Mouse (Mus musculus): Measurements from ENCODE around the gene Zfp710.

Zfp710 gene

DNA sequence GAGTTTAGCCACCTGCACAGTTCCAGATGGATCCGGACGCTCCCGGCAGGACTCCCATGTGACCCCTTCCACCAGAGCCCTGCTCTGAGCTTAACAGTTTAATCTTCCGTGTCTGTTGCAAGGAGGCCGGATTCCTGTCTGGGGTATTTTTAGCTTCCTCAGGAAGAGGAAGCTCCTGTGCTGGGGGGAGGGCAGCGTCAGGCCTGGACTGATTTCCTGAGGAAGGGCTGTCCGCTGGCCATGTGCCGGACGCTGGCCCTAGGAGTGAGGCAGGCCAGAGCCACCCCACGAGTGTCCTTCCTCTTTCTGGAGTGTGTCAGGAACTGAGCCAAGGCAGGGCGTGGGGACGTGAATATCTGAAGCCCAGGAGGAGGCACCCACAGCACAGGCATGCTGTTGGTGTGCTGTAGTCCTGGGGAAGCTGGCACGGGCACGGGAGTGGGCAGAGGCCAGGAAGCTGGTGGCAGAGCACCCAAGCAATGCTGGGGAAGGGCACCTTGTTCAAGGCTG, 54.2 kb downstream of the Zfp710 start:
- no peak for DNase-seq (ENCODE audit: low read depth)

- no peak for DNase-seq (ENCODE audit: low read depth)
These were observed 57.3 kb downstream of the Zfp710 start for GRCm38 (mm10) chr7:80081586-80082554.

DNA sequence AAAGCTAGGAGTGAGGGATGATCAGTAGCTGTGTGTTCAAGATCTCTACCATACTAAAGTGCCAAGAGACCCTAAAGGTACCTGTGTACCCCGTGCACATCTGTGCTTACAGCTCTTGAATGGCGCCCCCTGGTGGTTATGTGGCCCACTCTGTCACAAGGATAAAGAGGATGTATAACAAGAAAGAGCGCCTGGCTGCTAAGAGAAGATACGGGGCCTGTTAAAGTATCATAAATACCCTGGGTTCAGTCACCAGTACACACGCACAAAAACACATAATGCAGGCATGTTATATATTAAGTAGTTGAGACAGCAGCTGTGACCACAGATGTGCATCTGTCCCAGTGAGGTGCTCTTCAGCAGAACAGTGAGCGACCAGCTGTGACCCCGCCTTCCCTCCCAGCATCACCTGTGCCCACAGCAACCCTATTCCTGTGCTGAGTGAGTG, 59.9 kb downstream of the Zfp710 start:
- DNase-seq (ENCODE audit: low read depth) = no peak

DNA sequence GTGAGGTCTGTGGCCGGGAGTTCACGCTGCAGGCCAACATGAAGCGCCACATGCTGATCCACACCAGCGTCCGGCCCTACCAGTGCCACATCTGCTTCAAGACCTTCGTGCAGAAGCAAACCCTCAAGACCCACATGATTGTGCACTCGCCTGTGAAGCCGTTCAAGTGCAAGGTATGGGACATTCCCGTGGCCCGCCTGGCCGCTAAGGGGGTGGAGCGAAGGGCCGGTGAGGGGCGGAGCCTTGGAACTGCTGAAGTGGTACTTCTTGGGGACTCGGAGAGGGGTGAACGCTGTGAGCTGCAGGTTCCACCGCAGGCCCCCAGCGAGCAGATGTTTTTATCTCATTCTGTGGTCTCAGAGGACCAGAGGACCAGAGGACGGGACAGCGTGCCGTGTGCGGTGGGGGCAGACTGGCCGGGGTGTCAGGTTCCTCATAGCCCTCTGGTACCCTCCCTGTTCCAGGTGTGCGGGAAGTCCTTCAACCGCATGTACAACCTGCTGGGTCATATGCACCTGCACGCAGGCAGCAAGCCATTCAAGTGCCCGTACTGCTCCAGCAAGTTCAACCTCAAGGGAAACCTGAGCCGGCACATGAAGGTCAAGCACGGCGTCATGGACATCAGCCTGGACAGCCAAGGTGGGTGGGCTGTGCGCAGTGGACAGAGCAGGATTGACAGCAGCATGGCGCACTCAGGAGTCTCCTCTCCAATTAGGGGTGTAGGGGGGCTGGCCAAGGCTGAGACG, 61.5 kb downstream of the Zfp710 start:
- no peak for DNase-seq (ENCODE audit: low read depth)

DNA sequence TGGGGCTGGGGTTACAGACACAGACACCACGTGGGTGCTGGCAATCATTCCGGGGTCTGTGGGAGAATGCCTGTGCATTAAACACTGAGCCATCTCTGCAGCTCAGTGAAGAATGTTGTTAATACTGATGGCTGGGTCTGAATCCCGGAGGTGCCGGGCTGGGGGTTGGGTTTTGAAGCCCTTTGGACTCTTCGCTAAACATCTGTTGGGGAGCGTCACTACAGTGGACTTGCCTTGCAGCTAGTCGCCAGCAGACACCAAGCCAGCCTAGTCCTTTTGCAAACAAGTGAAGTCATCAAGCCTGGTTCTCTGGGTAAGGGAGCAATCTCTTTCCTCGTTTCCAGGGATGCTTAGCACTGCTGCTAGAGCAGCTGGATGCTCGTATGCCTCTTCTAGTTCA, 63.6 kb downstream of the Zfp710 start:
- DNase-seq (ENCODE audit: low read depth) = no peak

DNA sequence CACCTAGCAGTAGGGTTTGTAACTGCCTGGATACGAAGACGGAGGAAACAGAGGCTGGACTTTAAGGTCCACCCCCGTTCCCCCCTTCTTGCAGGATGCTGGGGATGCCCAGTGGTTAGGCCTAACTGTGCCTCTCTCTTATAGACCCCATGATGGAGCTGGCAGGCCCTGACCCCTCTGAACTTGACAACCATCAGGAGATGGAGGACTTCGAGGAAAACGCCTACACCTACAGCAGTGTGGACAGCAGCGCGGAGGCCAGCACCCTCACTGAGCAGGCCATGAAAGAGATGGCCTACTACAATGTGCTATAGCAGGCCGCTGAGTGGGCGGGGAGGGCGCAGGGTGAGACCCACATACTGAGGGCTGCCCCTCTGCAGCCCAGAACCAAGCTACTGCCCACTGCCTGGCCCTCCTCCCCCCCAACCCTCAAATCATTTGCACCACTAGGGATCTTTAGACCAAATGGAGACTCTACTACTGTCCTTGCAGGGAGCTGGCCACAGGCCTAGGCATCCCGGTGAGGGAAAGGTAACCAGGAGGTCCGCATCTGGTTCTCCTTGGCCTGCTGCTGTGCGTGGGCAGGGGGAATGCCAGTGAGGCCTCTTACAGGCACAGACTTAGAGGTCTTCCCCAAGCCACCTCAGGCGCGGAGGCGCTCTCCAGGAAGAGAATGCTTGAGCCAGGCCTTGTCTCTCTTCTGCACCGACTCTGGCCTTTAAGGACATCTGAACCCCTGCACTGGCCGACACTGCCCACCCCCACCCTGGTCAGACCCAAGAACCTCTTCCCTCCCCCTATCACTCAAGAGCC, 65.8 kb downstream of the Zfp710 start:
- no peak for DNase-seq (ENCODE audit: low read depth)

DNA sequence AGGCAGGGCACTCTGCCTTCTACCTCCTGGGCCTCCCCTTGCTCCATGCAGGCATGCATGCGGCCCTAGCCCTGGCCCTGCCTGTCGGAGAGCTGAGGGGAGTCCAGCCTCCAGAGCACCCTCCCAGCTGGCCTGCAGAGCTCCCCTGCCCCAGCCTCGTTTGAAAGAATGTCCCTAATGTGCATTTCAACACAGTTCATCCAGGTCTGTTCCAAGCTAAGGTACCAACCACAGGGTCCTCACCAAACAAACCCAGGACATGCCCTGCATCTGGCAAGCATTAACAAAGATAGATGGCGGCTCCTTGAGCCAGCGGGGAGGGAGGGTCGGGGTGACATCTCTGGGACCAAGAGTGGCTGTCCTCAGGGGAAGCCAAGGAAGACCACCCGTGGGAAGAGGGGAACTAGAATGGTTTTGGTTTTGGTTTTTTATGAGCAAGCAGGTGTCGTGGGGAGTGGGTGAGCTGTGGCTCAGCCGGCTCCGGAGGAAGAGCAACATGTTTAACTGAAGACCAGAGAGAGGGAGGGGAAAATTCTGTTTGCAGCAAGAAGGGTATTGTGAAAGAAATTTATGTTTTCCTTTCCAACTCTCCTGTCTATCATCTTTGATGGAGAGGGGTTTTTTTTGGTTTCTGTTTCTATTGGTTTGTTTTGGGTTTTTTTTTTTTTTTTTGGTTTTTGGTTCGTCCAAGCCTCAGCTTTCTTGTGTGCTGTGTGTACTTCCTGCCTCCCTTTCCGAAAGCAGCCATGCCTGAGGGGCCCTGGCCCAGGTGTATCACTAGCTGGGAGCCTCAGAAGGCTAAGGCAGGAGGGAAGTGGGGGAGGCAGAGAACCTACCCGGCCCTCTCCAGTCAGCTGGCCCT, 66.6 kb downstream of the Zfp710 start:
- DNase-seq (ENCODE audit: low read depth) = no peak

- DNase-seq (ENCODE audit: low read depth) = no peak
These were observed 67.2 kb downstream of the Zfp710 start for GRCm38 (mm10) chr7:80091866-80092210.

DNA sequence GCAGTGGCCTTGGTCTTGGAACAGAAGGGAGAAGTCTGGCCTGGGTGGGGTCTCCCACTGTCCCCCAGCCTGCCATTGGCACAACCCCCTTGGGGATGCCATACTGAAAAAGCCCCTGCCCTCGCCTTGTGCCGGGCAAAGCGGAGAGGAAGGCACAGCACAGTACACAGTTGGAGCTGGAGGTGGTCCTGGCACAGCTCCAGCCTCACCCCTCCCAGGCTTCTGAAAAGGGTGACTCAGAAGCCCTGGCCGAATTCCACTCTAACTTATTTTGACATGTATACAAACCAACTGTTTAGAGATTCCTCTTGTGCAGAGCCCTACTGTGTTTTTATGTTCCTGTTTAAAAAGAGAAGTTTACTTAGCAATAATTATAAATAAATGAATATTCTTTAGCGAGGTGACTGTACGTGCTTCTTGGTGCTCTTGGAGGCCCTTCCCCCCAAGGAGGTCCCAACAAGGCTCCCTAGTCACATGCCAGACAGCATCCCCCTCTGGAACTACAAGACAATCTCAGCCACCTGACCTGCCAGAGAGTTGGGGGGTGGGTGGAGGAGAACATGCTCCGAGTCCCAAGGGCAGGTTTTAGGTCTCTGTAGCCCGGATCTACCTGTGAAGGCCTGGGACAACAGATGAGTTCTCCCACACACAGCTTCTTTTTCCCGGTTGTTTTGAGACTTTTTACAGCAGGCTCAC, 67.9 kb downstream of the Zfp710 start:
- peak; percentile 48 for DNase-seq (ENCODE audit: low read depth)

DNA sequence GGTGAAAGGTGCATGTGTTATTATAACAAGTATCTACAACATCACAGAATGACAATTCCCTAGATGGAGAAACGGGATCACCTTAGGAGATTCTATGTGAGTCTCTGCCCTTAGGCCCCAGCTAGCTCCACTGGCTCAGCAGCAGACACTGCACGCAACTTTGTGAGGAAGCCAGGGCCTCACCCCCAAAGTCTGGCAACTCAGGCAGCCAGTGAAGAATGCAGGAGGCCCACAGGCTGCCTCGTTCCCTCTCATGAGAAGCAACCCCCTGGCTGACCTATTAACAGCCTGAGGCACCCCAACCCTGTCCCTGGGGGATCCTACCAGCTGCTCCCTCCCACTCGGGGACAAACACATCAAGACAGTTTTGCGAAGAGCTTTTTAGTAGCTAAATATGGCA, 69.9 kb downstream of the Zfp710 start:
- DNase-seq (ENCODE audit: low read depth) = no peak

GRCm38 (mm10) chr7:80095598-80096309, 71.1 kb downstream of the Zfp710 start:
- no peak for DNase-seq (ENCODE audit: low read depth)

GRCm38 (mm10) chr7:80098389-80098976, 73.9 kb downstream of the Zfp710 start:
- no peak for DNase-seq (ENCODE audit: low read depth)

DNA sequence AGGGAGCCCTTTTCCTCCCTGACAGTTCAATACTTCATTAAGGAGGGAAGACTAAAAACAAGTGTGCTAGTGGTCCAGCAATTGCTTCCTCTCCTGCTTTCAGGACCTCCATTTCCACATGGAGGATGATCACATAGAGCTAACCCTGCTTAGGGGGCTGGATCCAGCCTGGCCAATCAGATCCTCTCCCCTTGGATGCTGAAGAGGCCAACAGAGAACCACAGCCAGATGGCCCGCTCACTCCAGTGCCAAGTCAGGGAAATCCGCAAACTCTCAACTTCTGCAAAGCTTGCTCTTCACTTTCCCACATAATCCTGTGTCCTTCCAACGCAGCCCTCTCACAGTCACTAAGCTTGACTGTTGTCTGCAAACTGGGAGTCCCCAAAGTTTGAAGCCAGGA, 78.7 kb downstream of the Zfp710 start:
- DNase-seq (ENCODE audit: low read depth) = no peak

- no peak for DNase-seq (ENCODE audit: low read depth)
These were observed 81.2 kb downstream of the Zfp710 start for GRCm38 (mm10) chr7:80105637-80106390.

GRCm38 (mm10) chr7:80106441-80106840, 81.8 kb downstream of the Zfp710 start:
- no peak for DNase-seq (ENCODE audit: low read depth)

DNA sequence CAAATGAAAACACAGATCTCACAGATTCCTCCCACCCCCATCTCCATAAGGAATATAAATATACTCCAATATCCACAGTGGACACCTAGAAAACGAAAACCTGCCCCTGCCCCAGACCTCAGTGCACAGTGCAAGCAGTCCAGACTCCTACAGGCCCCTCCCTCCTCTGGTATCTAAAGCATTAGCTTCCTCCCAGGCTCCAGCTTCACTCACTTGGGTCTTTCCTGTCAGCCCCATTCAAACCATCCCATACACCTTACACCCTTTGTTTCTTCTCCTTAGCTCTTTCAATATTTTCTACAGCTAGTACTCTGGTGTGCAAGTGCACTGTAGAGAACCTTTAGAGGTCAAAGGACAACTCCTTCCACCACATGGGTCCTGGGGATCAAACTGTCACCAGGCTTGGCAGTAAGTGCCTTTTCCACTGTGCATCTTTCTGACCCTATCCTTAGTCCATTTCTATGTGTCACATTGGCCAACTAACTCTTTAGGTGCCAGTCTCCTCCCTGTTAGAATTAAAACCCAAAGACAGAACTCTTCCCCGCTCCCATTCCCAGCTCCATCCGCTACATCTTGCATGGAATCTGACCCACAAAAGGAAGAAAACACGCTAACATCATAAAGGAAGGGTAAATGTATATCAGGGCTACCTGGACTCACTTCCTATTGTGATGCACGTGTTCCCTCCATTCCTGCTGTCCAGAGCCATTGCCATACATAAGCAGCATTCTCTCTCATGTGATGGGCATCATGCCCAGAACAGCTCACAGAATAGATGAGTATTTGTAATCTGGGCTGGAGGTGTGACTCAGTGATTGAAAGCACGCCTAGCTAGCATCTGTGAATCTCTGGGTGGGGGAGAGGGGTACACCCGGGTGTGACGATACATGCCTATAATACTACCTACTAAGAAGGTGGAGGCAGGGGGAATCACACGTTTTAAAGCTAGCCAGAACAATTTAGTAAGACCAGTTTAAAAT, 86.7 kb downstream of the Zfp710 start:
- DNase-seq (ENCODE audit: low read depth) = no peak

DNA sequence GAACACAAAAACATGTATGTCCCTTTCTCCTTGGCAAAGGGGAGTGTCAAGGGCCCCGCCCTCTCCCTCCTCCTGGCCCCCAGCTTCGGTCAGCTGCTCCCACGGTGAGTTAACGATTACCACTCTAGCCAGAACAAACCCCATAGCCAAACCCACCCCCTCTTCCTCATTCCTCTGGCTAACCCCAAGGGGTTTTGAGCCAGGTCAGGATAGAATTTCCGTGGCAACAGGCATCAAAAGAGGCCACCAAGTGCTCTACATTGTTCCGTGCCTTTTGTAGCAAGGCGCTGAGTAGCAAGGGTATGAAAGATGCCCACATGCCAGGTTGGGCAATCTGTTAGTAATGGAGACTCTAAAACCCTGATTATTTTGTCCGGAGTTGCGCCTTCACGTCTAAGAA, 89.4 kb downstream of the Zfp710 start:
- DNase-seq (ENCODE audit: low read depth) = peak; percentile 54

Data from fibroblast of lung, adult 2 months (primary cell).